In the genomic region with DNA sequence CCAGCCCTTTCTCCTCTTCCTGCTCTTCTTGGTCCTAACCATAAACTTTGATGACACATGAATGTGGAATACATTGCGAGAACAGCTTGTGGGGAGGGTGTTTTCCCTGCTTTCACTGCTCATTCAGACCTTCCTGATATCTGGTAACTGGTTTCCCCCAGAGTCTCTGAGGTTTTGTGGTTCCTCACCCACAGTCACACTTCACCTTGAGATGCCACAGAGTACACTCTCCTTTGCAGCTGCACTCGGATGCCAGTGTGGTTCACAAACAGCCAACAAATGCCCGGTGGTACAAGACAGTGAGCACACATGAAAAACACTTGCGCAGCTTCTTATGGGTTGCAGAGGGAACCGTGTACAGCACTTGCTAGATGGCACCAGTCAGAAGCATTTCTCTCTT, we compare ENCODE assay signal across 15 mouse cellular contexts. TPM values are rescaled to one million over a fixed set of nuclear protein-coding genes. Genes with fewer than 3 reads are reported as not detected.
DNase-seq lines count a peak whose midpoint lies in the region; ATAC-seq lines count a peak whose summit lies in the region.
"Had no signal": no experiment of that assay in that cellular context is flagged by ENCODE, and none has a peak within 500 bp of the region (broad histone marks: within the 10 kb centered on the region; RNA-seq: fewer than 3 reads in every experiment).

No protein-coding gene starts in this region.

- ATAC-seq in common myeloid progenitor, adult 5-6 weeks (replicated peaks; ENCODE audit: low read depth, poor library complexity, severe bottlenecking): peak; percentile 98
- ATAC-seq: forebrain, postnatal 0 days had no signal

- intact Hi-C loops in left cerebral cortex, postnatal 10 days (cut with DNase I): no loop called here

- peak; percentile 11 for DNase-seq in CD4-positive helper T cell, adult 2 months (ENCODE audit: low read depth, low spot score)
- DNase-seq in skeletal muscle tissue, adult 2 months (ENCODE audit: low read depth, low spot score): peak; percentile 2
- DNase-seq in thymus, postnatal 36 days: peak; percentile 2 to 14
- no peak for DNase-seq in layer of hippocampus, postnatal 36 days
- no peak for DNase-seq in left cerebral cortex, postnatal 10 days (ENCODE audit: extremely low spot score in 1 of 2, low spot score in 2 of 2)
- DNase-seq in layer of hippocampus, postnatal 10 days (ENCODE audit: low spot score in 2 of 2): no peak
- DNase-seq: adrenal gland, adult 8-10 months; cerebellum, postnatal 10 days; forebrain, postnatal 0 days; gastrocnemius, adult 2 months; heart, adult 2 months; kidney, adult 11 months; kidney, postnatal 36 days; lung, postnatal 14 days had no signal

RNA-seq across cellular contexts. Expression of gene Prlr, which starts 32.5 kb away (rescaled TPM):
- 0.14 TPM in 1 of 2 replicates, not detected in the other for total RNA-seq in common myeloid progenitor, adult 5-6 weeks (2017)
- 1 to 10 TPM; 4.4 to 6.9 TPM for total RNA-seq in layer of hippocampus, postnatal 36 days (2021)
- 1 to 10 TPM; 1.2 to 1.6 TPM for total RNA-seq in left cerebral cortex, postnatal 10 days (2021)
- total RNA-seq in layer of hippocampus, postnatal 10 days (2021): 1 to 10 TPM; 4.0 to 4.4 TPM

Comparison
In these comparisons a context has a peak if more than half of its experiments do, and no peak if none do; other contexts are left out.
1. DNase-seq: peak in CD4-positive helper T cell, adult 2 months (single experiment), skeletal muscle tissue, adult 2 months (single experiment) and thymus, postnatal 36 days (2 of 2); none in layer of hippocampus, postnatal 36 days (0 of 2), left cerebral cortex, postnatal 10 days (0 of 2) and layer of hippocampus, postnatal 10 days (0 of 2).